Mouse (Mus musculus) heart, adult 2 months (tissue): Measurements from ENCODE around the gene Ptprd. TPM values are rescaled to one million over a fixed set of nuclear protein-coding genes. Genes with fewer than 3 reads are reported as not detected.

ENCODE experiments used
- DNase-seq, 2 experiments: peaks; one replicate each; pipeline ENCODE4 v3.0.0; 2021
- H3K27ac ChIP-seq: fragments of 200-600 bp; 2 replicates; pipeline ENCODE4 v1.8.1; 2022
- H3K27me3 ChIP-seq: fragments of 200-500 bp; 2 replicates; pipeline ENCODE4 v1.6.1; 2012; ENCODE audit warnings: mild to moderate bottlenecking, low read length, inconsistent platforms, mixed read lengths; ENCODE audit not compliant: control insufficient read depth, insufficient read depth
- H3K36me3 ChIP-seq: fragments of 200-500 bp; 2 replicates; pipeline ENCODE4 v1.6.1; 2012; ENCODE audit warnings: low read length, inconsistent platforms; ENCODE audit not compliant: control insufficient read depth, insufficient read depth
- H3K4me1 ChIP-seq: fragments of 200-500 bp; 2 replicates; pipeline ENCODE4 v1.6.1; 2011; ENCODE audit warnings: low read length; ENCODE audit not compliant: control insufficient read depth, insufficient read depth
- H3K4me3 ChIP-seq: fragments of 200-600 bp; 2 replicates; pipeline ENCODE4 v1.8.1; 2022
- H3K79me2 ChIP-seq: fragments of 200-500 bp; replicated peaks from 2 replicates; pipeline ENCODE4 v1.6.1; 2012; ENCODE audit warnings: mild to moderate bottlenecking, inconsistent platforms, low read length, moderate library complexity, mixed read lengths; ENCODE audit not compliant: control insufficient read depth, insufficient read depth
- H3K9ac ChIP-seq: fragments of 200-500 bp; 2 replicates; pipeline ENCODE4 v1.6.1; 2012; ENCODE audit warnings: low read depth, mild to moderate bottlenecking, control low read depth, inconsistent platforms, low read length, mixed read lengths
- CTCF ChIP-seq: fragments of 200-600 bp; IDR thresholded peaks from 2 replicates; pipeline ENCODE4 v1.8.1; 2022; ENCODE audit warnings: antibody characterized with exemption, mild to moderate bottlenecking, moderate library complexity
- EP300 ChIP-seq: fragments of 200-500 bp; IDR thresholded peaks from 2 replicates; pipeline ENCODE4 v1.6.1; 2011; ENCODE audit warnings: low read depth, low read length, control low read depth; ENCODE audit not compliant: insufficient read depth
- POLR2A ChIP-seq: fragments of 200-500 bp; IDR thresholded peaks from 2 replicates; pipeline ENCODE4 v1.6.1; 2011; ENCODE audit warnings: mild to moderate bottlenecking, low read depth, low read length, control low read depth; ENCODE audit not compliant: insufficient read depth
- WGBS: fragments of 180-500 bp; shearing (Covaris S2); methylation state at CpG from one replicate; pipeline ENCODE4 v1.1.7; 2018; 5-methylcytosine and 5-hydroxymethylcytosine counted together
- intact Hi-C: fragments of 180-260 bp; cut with DNase I; formaldehyde crosslinking; loops from one replicate; pipeline ENCODE4 v1.15.1; 2025
- polyA plus RNA-seq: library from polyadenylated mRNA; depleted of rRNA; stranded (reverse); fragments of >200 nt; gene quantifications from 2 replicates; pipeline ENCODE4 v1.2.3, GENCODE M21; 2012
- total RNA-seq, 2 experiments: library from RNA; stranded (reverse); gene quantifications; 2 replicates each; pipeline ENCODE4 v1.2.3; 2021

Gene Ptprd
- total and polyA plus RNA-seq, 3 experiments = 2.7 to 7.0 (median 5.3) TPM

GRCm38 (mm10) chr4:75969961-75970360 lies 2241.8 kb downstream of the Ptprd start:
- no peak overlapping the region for H3K27ac ChIP-seq
- no peaks in the 10 kb centered on the region for H3K36me3 ChIP-seq
- intact Hi-C loops = loop anchor here (10.0 kb wide), 1 partner anchor 515 kb away; no protein-coding TSS in a partner anchor
- H3K79me2 ChIP-seq = no peaks in the 10 kb centered on the region
- H3K4me3 ChIP-seq = no peak overlapping the region
- DNase-seq = no peak
- no peaks in the 10 kb centered on the region for H3K4me1 ChIP-seq
- TF ChIP-seq EP300 (no peak), CTCF (no peak), POLR2A (no peak)
- H3K27me3 ChIP-seq = no peaks in the 10 kb centered on the region
- no peak overlapping the region for H3K9ac ChIP-seq
- 83% methylated on average over 2 of the region's 2 CpGs for WGBS

GRCm38 (mm10) chr4:75968618-75969017 lies 2243.1 kb downstream of the Ptprd start:
- Histone ChIP-seq H3K9ac (no peak overlapping the region), H3K27me3 (no peaks in the 10 kb centered on the region), H3K27ac (no peak overlapping the region), H3K36me3 (no peaks in the 10 kb centered on the region), H3K4me1 (no peaks in the 10 kb centered on the region), H3K79me2 (no peaks in the 10 kb centered on the region), H3K4me3 (no peak overlapping the region)
- intact Hi-C loops = no loop called here
- whole genome bisulfite sequencing = 81% methylated on average over 2 of the region's 2 CpGs
- TF ChIP-seq CTCF (no peak), EP300 (no peak), POLR2A (no peak)
- DNase-seq = no peak

GRCm38 (mm10) chr4:75965810-75966209 lies 2246.0 kb downstream of the Ptprd start:
- Histone ChIP-seq H3K4me3 (no peak overlapping the region), H3K4me1 (no peaks in the 10 kb centered on the region), H3K36me3 (no peaks in the 10 kb centered on the region), H3K27ac (no peak overlapping the region), H3K9ac (no peak overlapping the region), H3K79me2 (no peaks in the 10 kb centered on the region), H3K27me3 (no peaks in the 10 kb centered on the region)
- TF ChIP-seq CTCF (no peak), POLR2A (no peak), EP300 (no peak)
- no peak for DNase-seq
- 31% methylated on average over 3 of the region's 3 CpGs for WGBS
- intact Hi-C loops = no loop called here

GRCm38 (mm10) chr4:75962916-75963315 lies 2248.8 kb downstream of the Ptprd start:
- H3K79me2 ChIP-seq = no peaks in the 10 kb centered on the region
- TF ChIP-seq POLR2A (no peak), CTCF (no peak)
- no peaks in the 10 kb centered on the region for H3K27me3 ChIP-seq
- H3K36me3 ChIP-seq = no peaks in the 10 kb centered on the region
- H3K27ac ChIP-seq = no peak overlapping the region
- no peak for DNase-seq
- intact Hi-C loops = no loop called here
- WGBS = 83% methylated on average over 2 of the region's 2 CpGs
- no peaks in the 10 kb centered on the region for H3K4me1 ChIP-seq
- H3K4me3 ChIP-seq = no peak overlapping the region
- no peak overlapping the region for H3K9ac ChIP-seq

DNA sequence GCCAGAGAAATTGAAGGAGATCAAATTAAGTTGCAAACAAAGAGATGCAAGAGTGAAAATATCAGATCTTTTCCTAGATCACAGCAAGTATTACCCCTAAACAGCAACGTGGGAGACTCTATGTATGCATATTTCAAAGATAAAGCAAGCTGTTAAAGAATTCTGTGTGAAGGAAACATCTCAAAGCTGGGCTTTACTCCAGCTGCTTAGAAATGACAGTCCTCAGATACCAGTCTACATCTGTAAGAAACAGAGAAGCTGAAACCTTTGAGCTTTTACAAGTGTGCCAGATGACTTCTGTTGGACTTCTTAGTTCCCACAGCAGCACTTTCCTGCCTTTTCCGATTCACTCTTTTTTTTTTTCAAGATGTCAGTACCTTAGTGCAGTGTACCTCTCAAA lies 2249.9 kb downstream of the Ptprd start:
- H3K36me3 ChIP-seq = no peaks in the 10 kb centered on the region
- no peak overlapping the region for H3K9ac ChIP-seq
- TF ChIP-seq CTCF (no peak), POLR2A (no peak), EP300 (no peak)
- no peak overlapping the region for H3K4me3 ChIP-seq
- no peaks in the 10 kb centered on the region for H3K27me3 ChIP-seq
- WGBS = 39% methylated on average over 2 of the region's 2 CpGs
- intact Hi-C loops = no loop called here
- H3K27ac ChIP-seq = no peak overlapping the region
- H3K79me2 ChIP-seq = no peaks in the 10 kb centered on the region
- no peaks in the 10 kb centered on the region for H3K4me1 ChIP-seq
- DNase-seq = no peak

- Histone ChIP-seq H3K4me1 (no peaks in the 10 kb centered on the region), H3K27me3 (no peaks in the 10 kb centered on the region), H3K79me2 (no peaks in the 10 kb centered on the region), H3K36me3 (no peaks in the 10 kb centered on the region), H3K27ac (no peak overlapping the region), H3K9ac (no peak overlapping the region), H3K4me3 (no peak overlapping the region)
- WGBS = 53% methylated on average over 6 of the region's 6 CpGs
- TF ChIP-seq EP300 (no peak), POLR2A (no peak)
- intact Hi-C loops = no loop called here
- no peak for DNase-seq
Observed at GRCm38 (mm10) chr4:75953349-75954060, 2258.3 kb downstream of the Ptprd start.

DNA sequence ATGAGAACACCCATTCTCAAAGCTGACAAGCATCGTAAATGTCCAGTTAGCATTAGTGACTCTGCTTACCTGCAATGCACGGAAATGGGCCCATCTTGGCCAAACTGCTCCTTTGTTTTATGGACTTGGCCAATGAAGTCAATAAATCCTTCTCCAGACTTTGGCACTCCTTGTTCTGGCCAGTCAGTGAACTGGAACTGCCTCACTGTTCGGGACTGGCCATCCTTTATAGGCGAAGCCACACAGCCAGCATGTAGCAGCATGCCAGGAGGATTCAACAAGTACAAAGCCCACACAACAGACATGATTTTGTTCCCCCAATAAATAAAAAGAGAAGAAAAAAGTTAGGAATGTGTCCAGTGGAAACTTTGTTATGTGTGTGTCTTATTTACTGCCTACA lies 2261.2 kb downstream of the Ptprd start:
- Histone ChIP-seq H3K9ac (no peak overlapping the region), H3K36me3 (no peaks in the 10 kb centered on the region), H3K27ac (no peak overlapping the region), H3K79me2 (no peaks in the 10 kb centered on the region), H3K4me3 (no peak overlapping the region), H3K27me3 (no peaks in the 10 kb centered on the region), H3K4me1 (no peaks in the 10 kb centered on the region)
- no peak for DNase-seq
- intact Hi-C loops = no loop called here
- TF ChIP-seq EP300 (no peak), CTCF (no peak), POLR2A (no peak)
- 92% methylated on average over 4 of the region's 4 CpGs for WGBS
